Comparison of ENCODE assay signal across 20 mouse cellular contexts in genomic region chr12:31312281-31312680, GRCm38 (mm10). TPM values are rescaled to one million over a fixed set of nuclear protein-coding genes. Genes with fewer than 3 reads are reported as not detected.
"Had no signal": no experiment of that assay in that cellular context is flagged by ENCODE, and none has a peak within 500 bp of the region (broad histone marks: within the 10 kb centered on the region; RNA-seq: fewer than 3 reads in every experiment).

No protein-coding gene starts in this region.

- H3K4me2 ChIP-seq: lung, embryonic 14.5 days; midbrain, embryonic 12.5 days; neural tube, embryonic 13.5 days; neural tube, embryonic 15.5 days had no signal

- H3K4me3 ChIP-seq: midbrain, embryonic 10.5 days; midbrain, embryonic 12.5 days; myocyte; neural tube, embryonic 13.5 days; neural tube, embryonic 15.5 days had no signal

- H3K27me3 ChIP-seq: midbrain, embryonic 12.5 days; neural tube, embryonic 13.5 days; neural tube, embryonic 15.5 days had no signal

- H3K9me3 ChIP-seq: midbrain, embryonic 10.5 days; midbrain, embryonic 12.5 days; neural tube, embryonic 13.5 days had no signal

- H3K27ac ChIP-seq: midbrain, embryonic 10.5 days; midbrain, embryonic 12.5 days; neural tube, embryonic 13.5 days; neural tube, embryonic 15.5 days had no signal

- H3K36me3 ChIP-seq: midbrain, embryonic 12.5 days; neural tube, embryonic 13.5 days had no signal

- H3K9ac ChIP-seq: lung, embryonic 14.5 days; midbrain, embryonic 12.5 days; neural tube, embryonic 13.5 days; neural tube, embryonic 15.5 days had no signal

- ATAC-seq: midbrain, embryonic 16.5 days had no signal

- H3K4me1 ChIP-seq: midbrain, embryonic 12.5 days; neural tube, embryonic 15.5 days had no signal

- DNase-seq: lung, adult 18-20 months; lung, embryonic 14.5 days; lung, postnatal 10 days; lung, postnatal 4 days; midbrain, embryonic 14.5 days; retina, postnatal 1 day; right cerebral cortex, adult 18-20 months; right cerebral cortex, postnatal 25 days; right cerebral cortex, postnatal 4 days; spleen, adult 18-20 months; thymus, adult 18-20 months; thymus, postnatal 14 days; thymus, postnatal 36 days had no signal

RNA-seq across cellular contexts. Expression of gene Lamb1, which starts 47.2 kb away (rescaled TPM):
- total RNA-seq: megakaryocyte-erythroid progenitor cell, adult 5-6 weeks had no signal
